8 mouse cellular contexts compared by ENCODE assay signal in genomic region chr6:38434055-38435023, GRCm38 (mm10). TPM values are rescaled to one million over a fixed set of nuclear protein-coding genes. Genes with fewer than 3 reads are reported as not detected.
DNase-seq lines count a peak whose midpoint lies in the region; ATAC-seq lines count a peak whose summit lies in the region.

No protein-coding gene starts in this region.

- peak overlapping the region; percentile 96 for H3K9ac ChIP-seq in hindbrain, embryonic 14.5 days

- H3K4me1 ChIP-seq in hindbrain, embryonic 14.5 days (replicated peaks; ENCODE audit: control insufficient read depth, insufficient read depth, low read length): peaks cover 28% of the 10 kb centered on the region

- peak overlapping the region; percentile 78 for H3K4me2 ChIP-seq in hindbrain, embryonic 14.5 days (replicated peaks)

- no peaks in the 10 kb centered on the region for H3K36me3 ChIP-seq in hindbrain, embryonic 14.5 days (replicated peaks; ENCODE audit: control insufficient read depth, insufficient read depth)

- H3K9me3 ChIP-seq in hindbrain, embryonic 14.5 days (ENCODE audit: control insufficient read depth, low read length): no peaks in the 10 kb centered on the region

- no peaks in the 10 kb centered on the region for H3K27me3 ChIP-seq in hindbrain, embryonic 14.5 days (ENCODE audit: control insufficient read depth, insufficient read depth, low read length)

- peak; percentile 79 for DNase-seq in R1 (ENCODE audit: low read depth, low spot score)
- DNase-seq in cerebellum, postnatal 10 days: peak; percentile 64 to 66
- peak; percentile 33 to 40 for DNase-seq in frontal cortex, postnatal 14 days (ENCODE audit: low spot score in 2 of 2)
- peak; percentile 48 for DNase-seq in hindbrain, embryonic 14.5 days (ENCODE audit: low spot score)
- peak; percentile 25 to 56 for DNase-seq in layer of hippocampus, postnatal 25 days (ENCODE audit: extremely low spot score in 1 of 2, low spot score in 1 of 2)
- DNase-seq in lung, postnatal 10 days: peak; percentile 64
- DNase-seq in retina, embryonic 14.5 days (ENCODE audit: low spot score): peak; percentile 69
- peak; percentile 55 to 66 for DNase-seq in thymus, postnatal 36 days

- H3K4me3 ChIP-seq in hindbrain, embryonic 14.5 days (replicated peaks; ENCODE audit: low read length): peak overlapping the region; percentile 99

- under 1% methylated on average over 60 of the region's 118 CpGs for WGBS in hindbrain, embryonic 14.5 days

- H3K27ac ChIP-seq in hindbrain, embryonic 14.5 days: peak overlapping the region; percentile 99

- peak; percentile 76 for ATAC-seq in hindbrain, embryonic 14.5 days (ENCODE audit: low FRiP score)

RNA-seq across cellular contexts. Expression of gene Ubn2, which starts 0.6 kb away (rescaled TPM):
- 16.3 and 21.3 TPM in 2 replicates for polyA plus RNA-seq in hindbrain, embryonic 14.5 days (2014; fragmentation: Nextera tagmentation; extraction: Ambion mirVana)
- total RNA-seq in layer of hippocampus, postnatal 25 days (2021): 10 to 100 TPM; 33.8 to 46.4 TPM

RNA-seq across cellular contexts. Expression of gene Ttc26, which starts 53.1 kb away (rescaled TPM):
- 4.1 and 5.9 TPM in 2 replicates for polyA plus RNA-seq in hindbrain, embryonic 14.5 days (2014; fragmentation: Nextera tagmentation; extraction: Ambion mirVana)
- total RNA-seq in layer of hippocampus, postnatal 25 days (2021): 10 to 100 TPM in 1 of 2 experiments, 1 to 10 TPM in 1; 9.0 to 11.8 TPM

Comparison
In these comparisons a context has a peak if more than half of its experiments do, and no peak if none do; other contexts are left out.
1. Peak in every context shown above with its lines: DNase-seq, ATAC-seq, H3K4me3 ChIP-seq and H3K27ac ChIP-seq.